Mouse (Mus musculus) embryonic facial prominence, embryonic 13.5 days (tissue): ENCODE data around the gene Xylb. TPM values are rescaled to one million over a fixed set of nuclear protein-coding genes. Genes with fewer than 3 reads are reported as not detected.
A peak's percentile ranks its signal among the peaks of the same experiment; 100 is the strongest.
"Not testable (repeated sequence)": the region's sequence is repeated elsewhere in the genome, so short reads cannot be mapped to it uniquely, and the experiment has no call there.

ENCODE experiments used
- ATAC-seq: fragments of 200-750 bp; cut with Nextera tagmentation; 2 replicates; pipeline ENCODE4 v1.8.0; 2017; ENCODE audit warnings: low read depth; ENCODE audit not compliant: insufficient number of reproducible peaks, insufficient read depth, low FRiP score, low TSS enrichment
- H3K27ac ChIP-seq: fragments of 300-500 bp; sonication (generic); 2 replicates; pipeline ENCODE4 v1.5.1; 2015; ENCODE audit warnings: moderate library complexity, mild to moderate bottlenecking, inconsistent platforms
- H3K27me3 ChIP-seq: fragments of 300-500 bp; sonication (generic); 2 replicates; pipeline ENCODE4 v1.6.1; 2015; ENCODE audit warnings: mild to moderate bottlenecking, inconsistent platforms
- H3K36me3 ChIP-seq: fragments of 300-500 bp; sonication (generic); 2 replicates; pipeline ENCODE4 v1.6.1; 2015; ENCODE audit warnings: mild to moderate bottlenecking, inconsistent platforms
- H3K4me1 ChIP-seq: fragments of 300-500 bp; sonication (generic); 2 replicates; pipeline ENCODE4 v1.6.1; 2015; ENCODE audit warnings: inconsistent platforms
- H3K4me2 ChIP-seq: fragments of 300-500 bp; sonication (generic); 2 replicates; pipeline ENCODE4 v1.6.1; 2015; ENCODE audit warnings: moderate library complexity, mild to moderate bottlenecking, inconsistent platforms
- H3K4me3 ChIP-seq: fragments of 300-500 bp; sonication (generic); 2 replicates; pipeline ENCODE4 v1.5.1; 2015; ENCODE audit warnings: mild to moderate bottlenecking, inconsistent platforms
- H3K9ac ChIP-seq: fragments of 300-500 bp; sonication (generic); 2 replicates; pipeline ENCODE4 v1.6.1; 2015; ENCODE audit warnings: mild to moderate bottlenecking, inconsistent platforms
- H3K9me3 ChIP-seq: fragments of 300-500 bp; sonication (generic); 2 replicates; pipeline ENCODE4 v1.6.1; 2016; ENCODE audit warnings: inconsistent platforms
- WGBS: fragments of 180-500 bp; shearing (Covaris S2); methylation state at CpG from one replicate; pipeline ENCODE4 v1.1.7; 2015; ENCODE audit warnings: mixed read lengths; 5-methylcytosine and 5-hydroxymethylcytosine counted together
- polyA plus RNA-seq: library from polyadenylated mRNA; unstranded; fragments of >200 nt; fragmentation: Nextera tagmentation; extraction: Ambion mirVana; gene quantifications from 2 replicates; pipeline ENCODE4 v1.2.1, GENCODE M21; 2015

The Xylb gene
- polyA plus RNA-seq, 1 experiment from 2014 or later, result 5.3 TPM

DNA sequence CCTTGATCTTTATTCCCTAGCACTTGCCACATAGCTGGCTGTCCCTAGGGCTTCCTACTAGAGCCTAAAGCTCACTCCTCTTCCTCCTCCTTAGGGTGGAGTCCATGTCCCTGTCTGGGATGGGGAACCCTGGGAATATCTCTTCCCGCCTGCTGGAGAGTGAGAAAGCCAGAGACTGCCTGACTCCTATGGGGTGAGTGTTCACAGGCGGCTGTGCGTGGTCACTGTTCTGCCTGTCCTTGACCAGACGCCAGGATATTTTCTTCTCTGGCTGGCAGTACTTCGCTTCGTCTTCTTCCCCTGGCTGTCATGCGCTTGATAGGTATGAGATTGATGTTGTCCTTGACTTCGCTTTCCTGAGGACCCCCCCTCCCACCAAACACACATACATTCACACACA is 10.8 kb upstream of the Xylb start:
- H3K4me1 ChIP-seq, result peaks cover 12% of the 10 kb centered on the region
- H3K4me3 ChIP-seq, result no peak overlapping the region
- H3K9ac ChIP-seq, result no peak overlapping the region
- H3K9me3 ChIP-seq, result no peaks in the 10 kb centered on the region
- 91% methylated on average over 8 of the region's 8 CpGs for WGBS
- no peak overlapping the region for H3K4me2 ChIP-seq
- no peaks in the 10 kb centered on the region for H3K27me3 ChIP-seq
- no peak overlapping the region for H3K27ac ChIP-seq
- ATAC-seq, result no peak
- H3K36me3 ChIP-seq, result peaks cover 74% of the 10 kb centered on the region

DNA sequence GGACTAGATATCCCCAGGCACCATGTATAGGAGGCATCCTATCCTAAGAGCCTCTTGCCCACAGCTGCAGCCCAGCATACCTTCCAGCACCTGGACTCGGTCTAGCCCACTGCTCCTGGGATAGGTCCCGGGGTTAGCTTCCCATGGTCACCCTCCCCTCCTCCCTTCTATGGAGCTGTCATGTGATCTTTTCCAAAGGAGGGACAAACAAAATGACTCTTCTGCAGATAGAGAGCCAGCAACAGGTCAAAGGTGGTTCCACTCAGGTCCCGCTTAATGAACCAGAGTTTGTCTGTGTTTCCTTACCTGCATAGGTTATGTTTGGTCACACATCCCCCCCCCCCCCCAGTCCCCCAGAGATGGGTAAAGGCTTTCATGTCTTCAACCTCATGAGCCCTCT is 6.7 kb upstream of the Xylb start:
- Histone ChIP-seq H3K27ac (no peak overlapping the region), H3K36me3 (peaks cover 51% of the 10 kb centered on the region), H3K4me1 (no peaks in the 10 kb centered on the region), H3K4me3 (no peak overlapping the region), H3K9me3 (no peaks in the 10 kb centered on the region), H3K9ac (no peak overlapping the region), H3K27me3 (no peaks in the 10 kb centered on the region), H3K4me2 (no peak overlapping the region)
- 84% methylated on average over 3 of the region's 3 CpGs for WGBS
- ATAC-seq, result no peak

DNA sequence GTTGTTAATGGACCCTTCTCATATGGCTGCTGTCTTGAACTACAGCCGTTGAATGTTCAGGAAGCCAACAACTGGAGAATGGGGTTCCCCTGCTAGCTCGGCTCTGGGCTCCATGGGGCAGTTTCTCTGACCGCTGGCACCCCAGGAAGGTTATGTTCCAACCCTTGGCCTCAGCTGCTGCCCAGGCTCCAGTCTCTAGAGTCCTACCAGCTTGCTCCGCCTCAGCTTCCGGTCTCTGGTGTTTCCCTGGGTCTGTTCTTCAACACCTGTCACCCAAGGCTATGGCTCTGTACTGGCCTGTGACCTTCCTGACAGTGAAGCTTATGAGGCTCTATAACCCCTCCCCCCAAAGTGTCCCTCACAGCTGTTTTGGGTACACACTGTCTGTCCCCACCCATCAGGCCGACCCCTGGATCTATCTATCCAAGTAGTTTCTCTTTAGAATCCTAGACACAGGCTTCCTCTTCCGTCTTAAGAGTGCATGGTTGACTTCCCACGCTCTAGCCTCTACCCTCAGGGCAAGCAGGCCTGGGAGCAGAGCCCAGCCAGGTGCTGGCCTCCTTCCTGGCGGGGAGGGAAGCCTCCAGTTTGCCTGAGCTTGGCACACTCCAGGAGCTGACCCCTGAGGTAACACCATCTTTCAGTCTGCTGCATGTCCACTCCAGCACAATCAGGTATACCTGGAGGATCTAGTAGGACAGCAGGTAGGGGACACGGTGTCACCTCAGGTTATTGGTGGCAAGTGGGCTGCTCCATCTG is 6.1 kb upstream of the Xylb start:
- 87% methylated on average over 10 of the region's 10 CpGs for WGBS
- no peak overlapping the region for H3K4me2 ChIP-seq
- ATAC-seq, result no peak
- no peak overlapping the region for H3K27ac ChIP-seq
- no peaks in the 10 kb centered on the region for H3K4me1 ChIP-seq
- H3K27me3 ChIP-seq, result no peaks in the 10 kb centered on the region
- H3K9me3 ChIP-seq, result no peaks in the 10 kb centered on the region
- H3K9ac ChIP-seq, result no peak overlapping the region
- H3K4me3 ChIP-seq, result no peak overlapping the region
- H3K36me3 ChIP-seq, result peaks cover 45% of the 10 kb centered on the region

DNA sequence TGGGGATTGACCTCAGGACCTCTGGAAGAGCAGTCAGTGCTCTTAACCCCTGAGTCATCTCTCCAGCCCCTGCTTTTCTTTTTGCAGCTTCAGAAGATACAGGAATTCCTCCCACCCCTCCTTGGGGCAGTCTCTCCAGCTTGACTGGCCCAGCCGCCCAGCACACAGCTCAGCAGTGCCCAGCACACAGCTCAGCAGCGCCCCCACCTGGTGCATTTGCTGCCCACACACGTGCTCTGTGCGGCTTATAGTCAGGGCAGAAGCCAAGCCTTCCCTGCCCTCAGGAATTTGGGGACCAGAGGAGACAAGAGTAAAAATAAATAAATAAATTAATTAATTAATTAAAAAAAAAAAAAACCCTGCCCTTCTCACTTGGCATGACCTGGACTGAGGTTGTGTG is 5.1 kb upstream of the Xylb start:
- Histone ChIP-seq H3K27me3 (no peaks in the 10 kb centered on the region), H3K4me1 (no peaks in the 10 kb centered on the region), H3K4me3 (no peak overlapping the region), H3K9me3 (no peaks in the 10 kb centered on the region), H3K27ac (no peak overlapping the region), H3K36me3 (peaks cover 35% of the 10 kb centered on the region), H3K9ac (no peak overlapping the region), H3K4me2 (no peak overlapping the region)
- WGBS, result 32% methylated on average over 4 of the region's 4 CpGs
- no peak for ATAC-seq

DNA sequence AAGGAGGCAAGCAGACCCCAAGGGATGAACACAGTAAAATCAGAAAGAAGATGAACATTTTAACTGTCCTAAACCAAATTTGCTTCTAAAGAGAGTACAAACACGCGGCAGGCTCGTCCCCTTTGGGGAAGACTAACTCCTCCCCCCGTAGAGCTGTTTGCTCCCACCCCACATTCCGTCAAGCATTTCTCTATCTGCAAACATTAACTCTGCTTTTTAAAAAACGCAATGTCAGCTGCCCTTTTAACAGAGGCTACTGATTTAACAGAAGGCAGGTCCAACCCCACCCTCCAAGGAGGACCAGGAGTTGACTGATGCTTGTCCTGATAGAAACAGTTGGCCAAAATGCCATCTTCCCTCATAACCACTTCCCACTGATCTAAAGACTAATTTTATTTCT is 3.3 kb upstream of the Xylb start:
- ATAC-seq, result no peak
- Histone ChIP-seq H3K27ac (no peak overlapping the region), H3K9ac (no peak overlapping the region), H3K4me3 (no peak overlapping the region), H3K4me2 (no peak overlapping the region), H3K36me3 (peaks cover 19% of the 10 kb centered on the region), H3K27me3 (peaks cover 3% of the 10 kb centered on the region; the same call in 1 of the 2 replicates), H3K9me3 (no peaks in the 10 kb centered on the region), H3K4me1 (peaks cover 6% of the 10 kb centered on the region)
- 81% methylated on average over 6 of the region's 6 CpGs for WGBS

DNA sequence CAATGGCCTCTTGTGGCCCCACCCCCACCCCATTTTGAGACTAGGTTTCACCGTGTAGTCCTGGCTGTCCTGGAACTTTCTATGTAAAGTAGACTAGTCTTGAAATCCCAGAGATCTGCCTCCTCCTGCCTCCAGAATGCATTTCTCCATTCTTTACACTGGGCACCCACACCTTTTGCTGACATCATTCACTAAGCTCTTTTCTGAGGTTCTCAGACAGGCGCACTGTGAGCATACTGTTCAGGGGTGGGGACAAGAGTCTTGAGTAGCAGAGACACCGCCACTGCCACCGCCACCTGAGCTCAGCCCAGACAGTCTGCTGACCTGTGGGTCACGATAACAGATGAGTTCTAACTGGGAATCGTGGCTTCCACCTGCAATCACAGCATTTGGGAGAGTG is 1.2 kb upstream of the Xylb start:
- H3K27ac ChIP-seq, result no peak overlapping the region
- ATAC-seq, result no peak
- no peak overlapping the region for H3K9ac ChIP-seq
- H3K4me3 ChIP-seq, result no peak overlapping the region
- WGBS, result 70% methylated on average over 6 of the region's 6 CpGs
- peaks cover 6% of the 10 kb centered on the region for H3K4me1 ChIP-seq
- H3K27me3 ChIP-seq, result peaks cover 3% of the 10 kb centered on the region; the same call in 1 of the 2 replicates
- no peak overlapping the region for H3K4me2 ChIP-seq
- peaks cover 9% of the 10 kb centered on the region for H3K36me3 ChIP-seq
- no peaks in the 10 kb centered on the region for H3K9me3 ChIP-seq

DNA sequence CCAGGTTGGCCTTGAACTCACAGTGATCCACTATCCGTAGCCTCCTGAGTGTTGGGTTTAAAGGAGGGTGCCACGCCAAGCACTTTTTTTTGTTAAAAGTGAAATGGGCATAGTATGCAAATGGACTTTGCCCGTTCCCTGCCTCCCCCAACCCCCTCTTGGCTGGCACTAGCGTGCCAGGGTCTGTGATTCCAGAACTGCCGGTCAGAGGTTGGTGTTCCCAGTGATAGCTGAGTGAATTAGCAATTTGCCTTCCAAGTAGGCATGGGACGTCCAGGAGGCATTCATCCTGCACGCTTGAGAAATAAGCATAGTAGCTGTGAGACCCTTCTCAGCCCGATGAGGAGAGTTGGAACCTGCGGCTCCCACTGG is 863 bp downstream of the Xylb start:
- Histone ChIP-seq H3K4me3 (peak overlapping the region; percentile 58), H3K9me3 (no peaks in the 10 kb centered on the region), H3K4me2 (peak overlapping the region; percentile 78), H3K9ac (peak overlapping the region; percentile 77; the same call in 1 of the 2 replicates), H3K4me1 (peaks cover 10% of the 10 kb centered on the region), H3K27me3 (peaks cover 3% of the 10 kb centered on the region; the same call in 1 of the 2 replicates), H3K27ac (no peak overlapping the region), H3K36me3 (no peaks in the 10 kb centered on the region)
- no peak for ATAC-seq
- 47% methylated on average over 9 of the region's 9 CpGs for WGBS

DNA sequence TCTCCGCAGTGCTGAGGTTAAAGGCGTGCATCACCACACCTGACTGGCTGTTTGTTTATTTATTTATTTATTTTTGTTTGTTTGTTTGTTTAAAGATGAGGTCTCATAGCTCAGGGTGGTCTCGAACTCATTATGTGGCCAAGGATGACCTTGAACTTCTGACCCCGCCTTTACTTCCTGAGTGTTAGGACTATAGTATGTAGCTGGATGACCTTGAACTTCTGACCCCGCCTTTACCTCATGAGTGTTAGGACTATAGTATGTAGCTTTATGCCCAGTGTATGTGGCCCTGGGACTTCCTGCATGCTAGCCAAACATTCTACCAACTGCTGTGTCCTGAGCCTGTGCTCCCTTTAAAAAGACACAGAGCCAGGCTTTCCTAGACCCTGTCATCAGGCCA is 4.2 kb downstream of the Xylb start:
- Histone ChIP-seq H3K9ac (no peak overlapping the region), H3K27ac (no peak overlapping the region), H3K4me3 (no peak overlapping the region), H3K9me3 (no peaks in the 10 kb centered on the region), H3K4me2 (no peak overlapping the region), H3K36me3 (no peaks in the 10 kb centered on the region), H3K27me3 (peaks cover 3% of the 10 kb centered on the region; the same call in 1 of the 2 replicates), H3K4me1 (peaks cover 14% of the 10 kb centered on the region)
- 94% methylated on average over 5 of the region's 5 CpGs for WGBS
- ATAC-seq, result no peak

DNA sequence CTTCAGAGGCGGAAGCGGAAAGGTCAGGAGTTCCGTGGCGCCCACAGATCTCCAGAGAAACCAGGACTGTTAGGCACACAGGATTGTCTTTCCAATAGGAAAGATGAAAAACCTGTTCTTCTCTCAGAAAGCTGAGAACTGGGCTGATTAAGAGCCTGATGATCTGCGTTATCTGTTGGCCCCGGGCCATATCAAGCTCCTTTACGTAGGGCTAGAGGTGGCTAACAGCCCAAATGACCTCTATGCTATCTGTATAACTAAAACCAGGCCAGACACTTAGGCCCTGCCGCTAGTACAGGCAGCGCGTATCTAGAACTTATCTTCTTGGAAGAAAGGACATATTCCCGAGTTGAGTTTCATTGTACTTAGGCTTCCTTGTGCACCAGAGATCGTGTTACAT is 6.0 kb downstream of the Xylb start:
- 65% methylated on average over 12 of the region's 12 CpGs for WGBS
- H3K27ac ChIP-seq, result no peak overlapping the region; the same call in 1 of the 2 replicates
- no peak overlapping the region for H3K4me3 ChIP-seq
- no peaks in the 10 kb centered on the region for H3K9me3 ChIP-seq
- no peak overlapping the region for H3K4me2 ChIP-seq
- H3K27me3 ChIP-seq, result peaks cover under 1% of the 10 kb centered on the region; the same call in 1 of the 2 replicates
- ATAC-seq, result no peak
- H3K4me1 ChIP-seq, result peaks cover 8% of the 10 kb centered on the region
- peaks cover 7% of the 10 kb centered on the region; the same call in 1 of the 2 replicates for H3K36me3 ChIP-seq
- no peak overlapping the region for H3K9ac ChIP-seq

DNA sequence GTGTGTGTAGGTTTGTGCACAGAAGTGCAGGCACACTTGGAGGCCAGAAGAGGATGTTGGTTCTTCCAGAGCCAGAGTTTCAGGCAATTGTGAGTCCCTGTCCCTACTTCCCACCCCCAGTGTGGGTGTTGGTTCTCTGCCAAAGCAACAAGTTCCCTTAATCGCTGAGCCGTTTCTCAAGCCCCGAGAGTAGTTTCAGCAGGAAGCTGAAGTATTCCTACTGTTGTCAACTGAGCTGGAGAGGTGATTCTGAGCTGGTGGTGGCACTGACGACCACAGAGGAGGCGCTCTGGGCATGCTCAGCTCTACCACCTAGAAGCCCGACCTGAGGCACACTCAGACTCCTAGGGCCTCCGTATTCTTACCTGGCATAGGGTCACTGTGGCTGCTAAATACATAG is 8.1 kb downstream of the Xylb start, which contains the start of gene Slc22a14:
Gene Slc22a14, minus strand, starts transcription at position 270 of the 400 bp plus-strand sequence.
- Histone ChIP-seq H3K9me3 (no peaks in the 10 kb centered on the region), H3K36me3 (peaks cover 17% of the 10 kb centered on the region), H3K27ac (no peak within 1 kb of the TSS), H3K4me1 (peaks cover 7% of the 10 kb centered on the region), H3K27me3 (no peaks in the 10 kb centered on the region), H3K9ac (no peak within 1 kb of the TSS), H3K4me2 (no peak within 1 kb of the TSS), H3K4me3 (no peak within 1 kb of the TSS)
- 68% methylated on average over 7 of the region's 7 CpGs for WGBS
- ATAC-seq, result no peak

DNA sequence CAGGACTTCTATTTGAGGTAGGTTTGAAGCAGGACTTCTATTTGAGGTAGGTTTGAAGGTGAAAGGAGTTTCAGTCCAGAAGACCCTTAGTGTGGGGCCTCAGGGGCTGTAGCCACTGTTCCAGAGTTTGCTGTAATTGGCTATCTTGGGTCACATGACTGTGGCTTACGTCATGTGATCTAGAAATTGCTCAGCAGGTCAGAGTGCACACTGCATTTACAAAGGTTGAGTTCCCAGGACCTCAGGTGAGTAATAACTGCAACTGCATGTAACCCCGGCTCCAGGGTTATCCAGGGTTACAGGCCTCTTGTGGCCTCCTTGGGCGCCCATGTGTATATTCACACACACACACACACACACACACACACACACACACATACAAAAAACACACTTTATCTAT is 11.2 kb downstream of the Xylb start:
- no peak overlapping the region for H3K4me3 ChIP-seq
- no peak for ATAC-seq
- H3K27me3 ChIP-seq, result no peaks in the 10 kb centered on the region
- peaks cover under 1% of the 10 kb centered on the region; the same call in 1 of the 2 replicates for H3K4me1 ChIP-seq
- no peak overlapping the region for H3K4me2 ChIP-seq
- H3K9ac ChIP-seq, result no peak overlapping the region
- peaks cover 17% of the 10 kb centered on the region for H3K36me3 ChIP-seq
- 85% methylated on average over 3 of the region's 3 CpGs for WGBS
- no peak overlapping the region for H3K27ac ChIP-seq
- no peaks in the 10 kb centered on the region for H3K9me3 ChIP-seq

DNA sequence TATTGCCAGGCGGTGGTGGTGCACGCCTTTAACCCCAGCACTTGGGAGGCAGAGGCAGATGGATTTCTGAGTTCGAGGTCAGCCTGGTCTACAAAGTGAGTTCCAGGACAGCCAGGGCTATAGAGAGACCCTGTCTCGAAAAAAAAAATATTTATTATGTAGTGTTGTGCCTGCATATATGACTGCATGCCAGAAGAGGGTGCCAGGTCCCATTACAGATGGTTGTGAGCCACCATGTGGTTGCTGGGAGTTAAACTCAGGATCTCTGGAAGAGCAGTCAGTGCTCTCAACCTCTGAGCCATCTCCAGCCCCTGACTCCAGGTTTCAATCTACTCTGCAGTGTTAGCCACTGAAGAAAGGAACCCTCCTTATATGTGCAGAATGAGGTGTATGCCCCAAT is 13.6 kb downstream of the Xylb start:
- H3K4me3 ChIP-seq, H3K27me3 ChIP-seq, H3K4me2 ChIP-seq, H3K9ac ChIP-seq, H3K27ac ChIP-seq, ATAC-seq, H3K9me3 ChIP-seq, H3K4me1 ChIP-seq: not testable (repeated sequence)
- H3K36me3 ChIP-seq, result peaks cover 17% of the 10 kb centered on the region
- WGBS, result 59% methylated on average over 4 of the region's 4 CpGs
